Mouse (Mus musculus) kidney, postnatal 0 days (tissue): ENCODE measurements around the gene Tbkbp1. TPM values are rescaled to one million over a fixed set of nuclear protein-coding genes. Genes with fewer than 3 reads are reported as not detected.

Source experiments
- ATAC-seq: fragments of 200-750 bp; cut with Nextera tagmentation; replicated peaks from 2 replicates; pipeline ENCODE4 v1.8.0; 2017; ENCODE audit warnings: low read depth, moderate number of reproducible peaks, moderate TSS enrichment, moderate library complexity; ENCODE audit not compliant: low FRiP score
- DNase-seq: peaks from one replicate; pipeline ENCODE4 v3.0.0-alpha.2; 2016; ENCODE audit warnings: low spot score
- H3K27ac ChIP-seq: fragments of 300-500 bp; sonication (generic); 2 replicates; pipeline ENCODE4 v1.5.1; 2014; ENCODE audit warnings: mild to moderate bottlenecking
- H3K27me3 ChIP-seq: fragments of 300-500 bp; sonication (generic); 2 replicates; pipeline ENCODE4 v1.6.1; 2014; ENCODE audit warnings: low read length, mixed read lengths; ENCODE audit not compliant: insufficient read depth
- H3K36me3 ChIP-seq: fragments of 300-500 bp; sonication (generic); 2 replicates; pipeline ENCODE4 v1.6.1; 2014; ENCODE audit warnings: low read length, mixed read lengths; ENCODE audit not compliant: insufficient read depth
- H3K4me1 ChIP-seq: fragments of 300-500 bp; sonication (generic); replicated peaks from 2 replicates; pipeline ENCODE4 v1.6.1; 2014; ENCODE audit warnings: antibody characterized with exemption, low read length, mixed read lengths; ENCODE audit not compliant: insufficient read depth
- H3K4me2 ChIP-seq: fragments of 300-500 bp; sonication (generic); 2 replicates; pipeline ENCODE4 v1.6.1; 2014; ENCODE audit warnings: mild to moderate bottlenecking, low read length, moderate library complexity, mixed read lengths
- H3K4me3 ChIP-seq: fragments of 300-500 bp; sonication (generic); replicated peaks from 2 replicates; pipeline ENCODE4 v1.5.1; 2014; ENCODE audit warnings: low read depth, low read length
- H3K9ac ChIP-seq: fragments of 300-500 bp; sonication (generic); 2 replicates; pipeline ENCODE4 v1.6.1; 2014; ENCODE audit warnings: low read depth, low read length
- H3K9me3 ChIP-seq: fragments of 300-500 bp; sonication (generic); replicated peaks from 2 replicates; pipeline ENCODE4 v1.6.1; 2016; ENCODE audit warnings: low read length, inconsistent platforms, mixed read lengths
- CTCF ChIP-seq: IDR thresholded peaks from 2 replicates; pipeline ENCODE4 v1.5.1; 2016; ENCODE audit warnings: antibody characterized with exemption, low read depth, mild to moderate bottlenecking, moderate library complexity
- WGBS: fragments of 180-500 bp; shearing (Covaris S2); extraction: QIAGEN DNeasy Blood & Tissue Kit; methylation state at CpG from one replicate; pipeline ENCODE4 v1.1.7; 2014; 5-methylcytosine and 5-hydroxymethylcytosine counted together
- polyA plus RNA-seq: library from polyadenylated mRNA; unstranded; fragments of >200 nt; fragmentation: Nextera tagmentation; extraction: Ambion mirVana; gene quantifications from 2 replicates; pipeline ENCODE4 v1.2.1, GENCODE M21; 2015

The Tbkbp1 gene
- polyA plus RNA-seq, 1 experiment from 2014 or later: 5.5 TPM

GRCm38 (mm10) chr11:97185704-97186614, 34.7 kb upstream of the Tbkbp1 start:
- Histone ChIP-seq H3K9me3 (no peaks in the 10 kb centered on the region), H3K36me3 (peaks cover 39% of the 10 kb centered on the region), H3K4me3 (peak overlapping the region; percentile 92), H3K4me2 (peak overlapping the region; percentile 66), H3K9ac (peak overlapping the region; percentile 46; the same call in 1 of the 2 replicates), H3K27ac (no peak overlapping the region), H3K4me1 (0 out of 2 replicates have a peak, but pooled peaks cover 2% of the 10 kb centered on the region), H3K27me3 (no peaks in the 10 kb centered on the region)
- ATAC-seq: no peak
- DNase-seq: no peak
- 53% methylated on average over 5 of the region's 5 CpGs for WGBS
- no peak for TF ChIP-seq CTCF

- Histone ChIP-seq H3K4me3 (no peak overlapping the region), H3K27ac (no peak overlapping the region), H3K4me2 (no peak overlapping the region), H3K27me3 (no peaks in the 10 kb centered on the region), H3K9me3 (no peaks in the 10 kb centered on the region), H3K4me1 (0 out of 2 replicates have a peak, but pooled peaks cover 2% of the 10 kb centered on the region), H3K36me3 (peaks cover 50% of the 10 kb centered on the region), H3K9ac (no peak overlapping the region)
- no peak for TF ChIP-seq CTCF
- 71% methylated on average over 5 of the region's 5 CpGs for WGBS
- ATAC-seq (no peak), DNase-seq (no peak)
Measured at GRCm38 (mm10) chr11:97184875-97185274, 33.6 kb upstream of the Tbkbp1 start.

GRCm38 (mm10) chr11:97182446-97182845, 31.2 kb upstream of the Tbkbp1 start:
- no peaks in the 10 kb centered on the region for H3K27me3 ChIP-seq
- ATAC-seq: no peak
- WGBS: 78% methylated on average over 3 of the region's 3 CpGs

GRCm38 (mm10) chr11:97181061-97181460, 29.8 kb upstream of the Tbkbp1 start:
- TF ChIP-seq CTCF: no peak
- no peak overlapping the region for H3K9ac ChIP-seq
- ATAC-seq (no peak), DNase-seq (no peak)
- no peaks in the 10 kb centered on the region for H3K27me3 ChIP-seq
- H3K27ac ChIP-seq: no peak overlapping the region
- 0 out of 2 replicates have a peak, but pooled peaks cover under 1% of the 10 kb centered on the region for H3K4me1 ChIP-seq
- no peak overlapping the region for H3K4me2 ChIP-seq
- H3K4me3 ChIP-seq: no peak overlapping the region
- WGBS: 79% methylated on average over 5 of the region's 5 CpGs
- H3K36me3 ChIP-seq: peaks cover 75% of the 10 kb centered on the region
- H3K9me3 ChIP-seq: no peaks in the 10 kb centered on the region

More at GRCm38 (mm10) chr11:97182446-97182845, 31.2 kb upstream of the Tbkbp1 start:
- peaks cover 65% of the 10 kb centered on the region for H3K36me3 ChIP-seq
- no peaks in the 10 kb centered on the region for H3K9me3 ChIP-seq
- no peak for TF ChIP-seq CTCF
- H3K9ac ChIP-seq: no peak overlapping the region
- H3K4me3 ChIP-seq: no peak overlapping the region
- H3K4me2 ChIP-seq: no peak overlapping the region
- H3K27ac ChIP-seq: no peak overlapping the region
- H3K4me1 ChIP-seq: 0 out of 2 replicates have a peak, but pooled peaks cover 2% of the 10 kb centered on the region
- DNase-seq: no peak

- no peak overlapping the region for H3K9ac ChIP-seq
- H3K27ac ChIP-seq: no peak overlapping the region
- H3K27me3 ChIP-seq: no peaks in the 10 kb centered on the region
- H3K4me2 ChIP-seq: no peak overlapping the region
- 97% methylated on average over 2 of the region's 2 CpGs for WGBS
- DNase-seq (no peak), ATAC-seq (no peak)
- no peaks in the 10 kb centered on the region for H3K4me1 ChIP-seq
- no peak overlapping the region for H3K4me3 ChIP-seq
- no peaks in the 10 kb centered on the region for H3K9me3 ChIP-seq
- H3K36me3 ChIP-seq: peaks cover 78% of the 10 kb centered on the region
- TF ChIP-seq CTCF: no peak
Measured at GRCm38 (mm10) chr11:97178198-97178597, 26.9 kb upstream of the Tbkbp1 start.

- H3K4me2 ChIP-seq: no peak overlapping the region
- peak; percentile 78 for TF ChIP-seq CTCF
- no peak overlapping the region for H3K4me3 ChIP-seq
- H3K27ac ChIP-seq: no peak overlapping the region
- peak; percentile 84 for DNase-seq
- H3K36me3 ChIP-seq: peaks cover 84% of the 10 kb centered on the region
- H3K27me3 ChIP-seq: no peaks in the 10 kb centered on the region
- H3K9ac ChIP-seq: no peak overlapping the region
- no peaks in the 10 kb centered on the region for H3K4me1 ChIP-seq
- 44% methylated on average over 3 of the region's 3 CpGs for WGBS
- no peaks in the 10 kb centered on the region for H3K9me3 ChIP-seq
- ATAC-seq: no peak
Measured at GRCm38 (mm10) chr11:97176851-97177250, 25.6 kb upstream of the Tbkbp1 start.
